Mouse (Mus musculus): ENCODE measurements around the gene Tff1. TPM values are rescaled to one million over a fixed set of nuclear protein-coding genes. Genes with fewer than 3 reads are reported as not detected.

Gene Tff1
- polyA plus RNA-seq, 1 experiment from 2014 or later, result not detected

DNA sequence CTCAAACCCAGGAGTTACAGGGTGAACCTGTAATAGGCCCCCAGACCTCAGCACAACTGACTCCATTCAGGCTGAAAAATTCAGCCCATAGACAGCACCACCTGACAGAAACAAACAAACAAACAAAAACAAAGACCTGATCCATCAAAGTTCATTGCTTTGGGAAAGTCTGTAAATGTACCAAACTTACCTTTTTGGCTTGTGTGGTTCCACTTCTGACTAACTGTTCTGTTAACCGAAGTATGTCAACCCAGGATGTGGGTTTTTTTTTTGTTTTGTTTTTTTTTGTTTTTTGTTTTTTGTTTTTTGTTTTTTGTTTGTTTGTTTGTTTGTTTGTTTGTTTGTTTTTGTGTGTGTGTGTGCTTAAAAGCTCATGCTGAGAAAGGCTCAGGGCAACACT lies 28.3 kb downstream of the Tff1 start:
- Histone ChIP-seq H3K9me3 (ENCODE audit: control insufficient read depth, low read length) (no peaks in the 10 kb centered on the region), H3K4me2 (ENCODE audit: low read length) (no peak overlapping the region), H3K9ac (ENCODE audit: low read length) (no peak overlapping the region), H3K27me3 (ENCODE audit: control insufficient read depth, insufficient read depth, low read length) (no peaks in the 10 kb centered on the region), H3K36me3 (ENCODE audit: control insufficient read depth, insufficient read depth, low read length) (no peaks in the 10 kb centered on the region), H3K4me1 (ENCODE audit: control insufficient read depth in 2 of 2, insufficient read depth in 2 of 2, low read length in 2 of 2) (no peaks in the 10 kb centered on the region), H3K27ac (replicated peaks in 1 of 2; ENCODE audit: control insufficient read depth in 1 of 2, insufficient read depth in 1 of 2, low read depth in 2 of 2, low read length in 2 of 2) (no peak overlapping the region), H3K4me3 (ENCODE audit: control insufficient read depth in 1 of 2, insufficient read depth in 1 of 2, low read depth in 1 of 2, low read length in 2 of 2) (no peak overlapping the region)
- WGBS, result 70% methylated on average over 1 of the region's 1 CpGs
- ATAC-seq (ENCODE audit: insufficient number of reproducible peaks, insufficient read depth, low FRiP score, low read depth), result no peak

- Histone ChIP-seq H3K9me3 (ENCODE audit: control insufficient read depth, low read length) (no peaks in the 10 kb centered on the region), H3K4me1 (ENCODE audit: control insufficient read depth in 2 of 2, insufficient read depth in 2 of 2, low read length in 2 of 2) (no peaks in the 10 kb centered on the region), H3K4me2 (ENCODE audit: low read length) (no peak overlapping the region), H3K27me3 (ENCODE audit: control insufficient read depth, insufficient read depth, low read length) (no peaks in the 10 kb centered on the region), H3K9ac (ENCODE audit: low read length) (no peak overlapping the region), H3K36me3 (ENCODE audit: control insufficient read depth, insufficient read depth, low read length) (no peaks in the 10 kb centered on the region), H3K27ac (replicated peaks in 1 of 2; ENCODE audit: control insufficient read depth in 1 of 2, insufficient read depth in 1 of 2, low read depth in 2 of 2, low read length in 2 of 2) (no peak overlapping the region), H3K4me3 (ENCODE audit: control insufficient read depth in 1 of 2, insufficient read depth in 1 of 2, low read depth in 1 of 2, low read length in 2 of 2) (no peak overlapping the region)
- 67% methylated on average over 3 of the region's 3 CpGs for WGBS
- ATAC-seq (ENCODE audit: insufficient number of reproducible peaks, insufficient read depth, low FRiP score, low read depth), result no peak
Measured at GRCm38 (mm10) chr17:31136291-31136690, 28.8 kb downstream of the Tff1 start.

- H3K4me3 ChIP-seq (ENCODE audit: control insufficient read depth in 1 of 2, insufficient read depth in 1 of 2, low read depth in 1 of 2, low read length in 2 of 2), result no peak overlapping the region
- no peaks in the 10 kb centered on the region for H3K9me3 ChIP-seq (ENCODE audit: control insufficient read depth, low read length)
- H3K9ac ChIP-seq (ENCODE audit: low read length), result no peak overlapping the region
- H3K36me3 ChIP-seq (ENCODE audit: control insufficient read depth, insufficient read depth, low read length), result no peaks in the 10 kb centered on the region
- no peak for ATAC-seq (ENCODE audit: insufficient number of reproducible peaks, insufficient read depth, low FRiP score, low read depth)
- H3K27me3 ChIP-seq (ENCODE audit: control insufficient read depth, insufficient read depth, low read length), result no peaks in the 10 kb centered on the region
- no peaks in the 10 kb centered on the region for H3K4me1 ChIP-seq (ENCODE audit: control insufficient read depth in 2 of 2, insufficient read depth in 2 of 2, low read length in 2 of 2)
- 60% methylated on average over 6 of the region's 6 CpGs for WGBS
- no peak overlapping the region for H3K27ac ChIP-seq (replicated peaks in 1 of 2; ENCODE audit: control insufficient read depth in 1 of 2, insufficient read depth in 1 of 2, low read depth in 2 of 2, low read length in 2 of 2)
- no peak overlapping the region for H3K4me2 ChIP-seq (ENCODE audit: low read length)
Measured at GRCm38 (mm10) chr17:31134913-31135312, 30.2 kb downstream of the Tff1 start.

DNA sequence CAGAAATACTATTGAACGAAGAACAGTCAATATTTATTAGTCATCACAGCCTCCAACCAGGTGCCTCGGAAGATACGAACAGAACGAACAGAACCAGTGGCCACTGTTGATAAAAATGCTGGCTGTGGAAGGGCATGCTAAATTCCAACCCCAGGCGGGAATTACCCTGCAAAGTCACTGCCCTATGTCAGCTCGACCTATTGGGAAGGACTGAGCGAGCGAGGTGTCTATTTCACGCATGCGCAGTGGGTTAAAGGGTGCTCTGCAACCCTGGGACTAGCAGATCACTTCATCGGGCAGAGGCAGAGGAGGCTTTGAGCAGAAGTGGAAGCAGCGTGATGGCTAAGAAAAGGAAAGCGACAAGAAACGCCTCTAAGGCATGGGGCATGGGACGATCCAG lies 31.3 kb downstream of the Tff1 start:
- WGBS, result 71% methylated on average over 15 of the region's 15 CpGs
- Histone ChIP-seq H3K27me3 (ENCODE audit: control insufficient read depth, insufficient read depth, low read length) (no peaks in the 10 kb centered on the region), H3K9me3 (ENCODE audit: control insufficient read depth, low read length) (no peaks in the 10 kb centered on the region), H3K36me3 (ENCODE audit: control insufficient read depth, insufficient read depth, low read length) (no peaks in the 10 kb centered on the region), H3K4me3 (ENCODE audit: control insufficient read depth in 1 of 2, insufficient read depth in 1 of 2, low read depth in 1 of 2, low read length in 2 of 2) (no peak overlapping the region), H3K9ac (ENCODE audit: low read length) (no peak overlapping the region), H3K4me2 (ENCODE audit: low read length) (no peak overlapping the region), H3K27ac (replicated peaks in 1 of 2; ENCODE audit: control insufficient read depth in 1 of 2, insufficient read depth in 1 of 2, low read depth in 2 of 2, low read length in 2 of 2) (no peak overlapping the region), H3K4me1 (ENCODE audit: control insufficient read depth in 2 of 2, insufficient read depth in 2 of 2, low read length in 2 of 2) (no peaks in the 10 kb centered on the region)
- no peak for ATAC-seq (ENCODE audit: insufficient number of reproducible peaks, insufficient read depth, low FRiP score, low read depth)

DNA sequence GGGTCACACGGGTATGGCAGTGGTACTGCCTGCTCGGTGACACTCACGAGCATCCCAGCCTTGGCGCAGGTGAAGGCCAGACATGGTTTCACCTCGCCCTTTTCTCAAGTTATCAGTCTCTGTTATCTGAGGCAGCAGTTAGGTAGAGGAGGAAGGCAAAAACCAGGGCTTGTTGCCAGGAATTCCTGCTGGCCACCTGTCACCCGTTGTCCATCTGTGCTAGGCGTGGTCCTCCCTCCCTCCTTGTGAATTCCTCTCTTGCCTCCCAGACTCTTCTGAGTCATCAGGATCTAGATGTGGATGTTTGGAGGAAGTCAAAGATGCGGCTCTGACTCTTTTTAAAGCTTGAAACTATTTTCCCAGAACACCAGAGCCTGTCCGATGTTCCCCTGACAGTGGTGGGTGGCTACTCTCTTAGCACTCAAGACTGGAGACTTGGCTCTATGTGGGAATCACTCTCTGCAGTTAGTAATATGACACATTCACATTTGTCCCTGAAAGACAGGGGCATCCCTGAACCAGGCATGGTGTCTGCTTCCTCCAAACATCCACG lies 33.7 kb downstream of the Tff1 start:
- H3K4me3 ChIP-seq (ENCODE audit: control insufficient read depth in 1 of 2, insufficient read depth in 1 of 2, low read depth in 1 of 2, low read length in 2 of 2), result no peak overlapping the region
- 73% methylated on average over 10 of the region's 10 CpGs for WGBS
- H3K27me3 ChIP-seq (ENCODE audit: control insufficient read depth, insufficient read depth, low read length), result no peaks in the 10 kb centered on the region; the same call in 1 of the 2 replicates
- H3K4me2 ChIP-seq (ENCODE audit: low read length), result no peak overlapping the region
- no peak overlapping the region for H3K27ac ChIP-seq (replicated peaks in 1 of 2; ENCODE audit: control insufficient read depth in 1 of 2, insufficient read depth in 1 of 2, low read depth in 2 of 2, low read length in 2 of 2)
- no peak for ATAC-seq (ENCODE audit: insufficient number of reproducible peaks, insufficient read depth, low FRiP score, low read depth)
- H3K9ac ChIP-seq (ENCODE audit: low read length), result no peak overlapping the region
- H3K36me3 ChIP-seq (ENCODE audit: control insufficient read depth, insufficient read depth, low read length), result no peaks in the 10 kb centered on the region
- H3K4me1 ChIP-seq (ENCODE audit: control insufficient read depth in 2 of 2, insufficient read depth in 2 of 2, low read length in 2 of 2), result no peaks in the 10 kb centered on the region
- no peaks in the 10 kb centered on the region for H3K9me3 ChIP-seq (ENCODE audit: control insufficient read depth, low read length)

GRCm38 (mm10) chr17:31129452-31129851 lies 35.6 kb downstream of the Tff1 start, which contains the start of gene Tff3:
Tff3 (minus strand) TSS chr17:31129646.
- ATAC-seq (ENCODE audit: insufficient number of reproducible peaks, insufficient read depth, low FRiP score, low read depth), result no peak
- Histone ChIP-seq H3K9me3 (ENCODE audit: control insufficient read depth, low read length) (no peaks in the 10 kb centered on the region), H3K4me1 (ENCODE audit: control insufficient read depth in 2 of 2, insufficient read depth in 2 of 2, low read length in 2 of 2) (no peaks in the 10 kb centered on the region), H3K4me2 (ENCODE audit: low read length) (no peak within 1 kb of the TSS), H3K9ac (ENCODE audit: low read length) (no peak within 1 kb of the TSS), H3K27me3 (ENCODE audit: control insufficient read depth, insufficient read depth, low read length) (no peaks in the 10 kb centered on the region; the same call in 1 of the 2 replicates), H3K36me3 (ENCODE audit: control insufficient read depth, insufficient read depth, low read length) (no peaks in the 10 kb centered on the region), H3K4me3 (ENCODE audit: control insufficient read depth in 1 of 2, insufficient read depth in 1 of 2, low read depth in 1 of 2, low read length in 2 of 2) (no peak within 1 kb of the TSS), H3K27ac (replicated peaks in 1 of 2; ENCODE audit: control insufficient read depth in 1 of 2, insufficient read depth in 1 of 2, low read depth in 2 of 2, low read length in 2 of 2) (no peak within 1 kb of the TSS)
- 35% methylated on average over 2 of the region's 2 CpGs for WGBS

DNA sequence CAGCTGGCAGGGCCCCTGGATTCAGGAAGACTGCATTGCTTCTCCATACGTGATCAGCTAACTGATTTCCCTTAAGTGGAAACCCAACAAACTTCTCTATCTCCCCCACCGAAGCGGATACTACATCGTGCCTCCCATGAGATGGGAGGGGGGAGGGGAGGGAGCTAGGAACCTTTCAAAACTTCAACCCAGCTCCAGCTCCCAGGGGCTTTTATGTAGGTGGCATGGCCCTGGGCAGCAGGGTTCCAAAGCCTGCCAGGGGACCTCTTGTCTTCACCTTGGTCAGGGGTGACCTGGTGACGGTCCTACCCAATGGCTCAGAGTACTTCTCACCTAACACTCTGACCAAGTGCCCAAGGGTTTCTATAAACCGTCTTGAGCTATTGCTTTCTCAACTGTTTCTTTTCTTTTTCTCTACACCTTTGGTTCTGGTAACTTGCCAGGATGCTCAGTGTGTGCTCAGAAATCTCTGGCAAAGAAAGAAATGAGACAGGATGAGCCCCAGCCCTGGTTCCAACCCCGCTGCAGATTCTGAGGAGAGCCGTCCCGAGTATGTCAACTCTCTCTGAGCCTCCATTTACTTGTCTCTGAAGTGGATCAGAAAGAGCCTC lies 36.3 kb downstream of the Tff1 start:
- Histone ChIP-seq H3K4me2 (ENCODE audit: low read length) (no peak overlapping the region), H3K36me3 (ENCODE audit: control insufficient read depth, insufficient read depth, low read length) (no peaks in the 10 kb centered on the region), H3K27me3 (ENCODE audit: control insufficient read depth, insufficient read depth, low read length) (no peaks in the 10 kb centered on the region; the same call in 1 of the 2 replicates), H3K4me3 (ENCODE audit: control insufficient read depth in 1 of 2, insufficient read depth in 1 of 2, low read depth in 1 of 2, low read length in 2 of 2) (no peak overlapping the region), H3K27ac (replicated peaks in 1 of 2; ENCODE audit: control insufficient read depth in 1 of 2, insufficient read depth in 1 of 2, low read depth in 2 of 2, low read length in 2 of 2) (no peak overlapping the region), H3K9ac (ENCODE audit: low read length) (no peak overlapping the region), H3K4me1 (ENCODE audit: control insufficient read depth in 2 of 2, insufficient read depth in 2 of 2, low read length in 2 of 2) (no peaks in the 10 kb centered on the region), H3K9me3 (ENCODE audit: control insufficient read depth, low read length) (no peaks in the 10 kb centered on the region)
- 73% methylated on average over 9 of the region's 9 CpGs for WGBS
- ATAC-seq (ENCODE audit: insufficient number of reproducible peaks, insufficient read depth, low FRiP score, low read depth), result no peak
